Mouse (Mus musculus) olfactory bulb, adult 2 months (tissue): ENCODE results near the gene Fam229a.

ENCODE experiments used
- CTCF ChIP-seq: fragments of 200-500 bp; IDR thresholded peaks from 2 replicates; pipeline ENCODE4 v1.5.1; 2012; ENCODE audit warnings: low read depth, mild to moderate bottlenecking, low read length, moderate library complexity; ENCODE audit not compliant: insufficient read depth
- POLR2A ChIP-seq: fragments of 200-500 bp; IDR thresholded peaks from 2 replicates; pipeline ENCODE4 v1.6.1; 2012; ENCODE audit warnings: mild to moderate bottlenecking, low read depth, low read length, moderate library complexity; ENCODE audit not compliant: insufficient read depth

- TF ChIP-seq POLR2A (no peak), CTCF (no peak)
These were observed 14.5 kb downstream of the Fam229a start for GRCm38 (mm10) chr4:129505511-129505910.
